Mouse (Mus musculus) ES-E14 (cell line): ENCODE data around the gene Prokr1.

ENCODE experiments used
- CHD2 ChIP-seq: IDR thresholded peaks from 2 replicates; pipeline ENCODE4 v1.6.1; 2014; ENCODE audit warnings: mild to moderate bottlenecking, low read depth, low read length, inconsistent platforms
- HCFC1 ChIP-seq: IDR thresholded peaks from 2 replicates; pipeline ENCODE4 v1.6.1; 2012; ENCODE audit warnings: low read length, inconsistent platforms, borderline replicate concordance; ENCODE audit not compliant: insufficient read depth
- ZC3H11A ChIP-seq: IDR thresholded peaks from 2 replicates; pipeline ENCODE4 v1.6.1; 2012; ENCODE audit warnings: low read depth, mild to moderate bottlenecking, inconsistent platforms, low read length, borderline replicate concordance
- ZNF384 ChIP-seq: IDR thresholded peaks from 2 replicates; pipeline ENCODE4 v1.6.1; 2012; ENCODE audit warnings: low read depth, low read length, inconsistent platforms

- no peak for TF ChIP-seq ZNF384
- TF ChIP-seq CHD2, result no peak
- no peak for TF ChIP-seq HCFC1
- TF ChIP-seq ZC3H11A, result no peak
Observed at GRCm38 (mm10) chr6:87542027-87542426, 48.5 kb downstream of the Prokr1 start.
